Mouse (Mus musculus) urinary bladder, postnatal 36 days (tissue): ENCODE measurements around the gene Creb3l1.

Experiments used
- DNase-seq, 2 experiments: peaks; one replicate each; pipeline ENCODE4 v3.0.0; 2022; ENCODE audit warnings: low spot score in 2 of 2, mixed read lengths in 1 of 2

The Creb3l1 gene

DNA sequence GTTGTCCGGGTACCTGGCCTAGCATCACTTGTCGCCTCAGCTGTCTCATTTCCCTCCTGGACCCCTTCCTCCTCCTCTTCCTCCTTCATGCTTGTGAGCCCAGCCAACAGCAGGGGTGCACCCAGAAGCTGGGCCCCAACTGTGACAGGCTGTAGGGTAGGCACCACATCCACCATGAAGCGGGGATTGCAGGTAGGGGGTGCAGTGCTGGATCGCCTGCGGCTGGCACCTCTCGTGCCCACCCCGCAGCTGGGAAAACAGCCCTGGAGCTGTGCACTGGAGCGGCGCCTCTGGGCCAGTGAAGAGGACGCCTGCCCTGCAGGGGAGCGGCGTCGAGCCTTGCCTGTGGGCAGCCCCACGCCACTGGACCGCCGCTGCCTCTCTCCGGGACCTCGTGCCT, 78.8 kb downstream of the Creb3l1 start, which contains the start of gene Gm9821:
TSS of gene Gm9821 (plus strand) at position 221 of the 400 bp plus-strand sequence.
- DNase-seq = no peak

GRCm38 (mm10) chr2:91944170-91944950, 79.9 kb downstream of the Creb3l1 start:
- DNase-seq = peak in 1 of 2 experiments; percentile 73

- no peak for DNase-seq
Observed at GRCm38 (mm10) chr2:91942356-91942755, 81.9 kb downstream of the Creb3l1 start.

GRCm38 (mm10) chr2:91939303-91939935, 84.9 kb downstream of the Creb3l1 start:
- no peak for DNase-seq

DNA sequence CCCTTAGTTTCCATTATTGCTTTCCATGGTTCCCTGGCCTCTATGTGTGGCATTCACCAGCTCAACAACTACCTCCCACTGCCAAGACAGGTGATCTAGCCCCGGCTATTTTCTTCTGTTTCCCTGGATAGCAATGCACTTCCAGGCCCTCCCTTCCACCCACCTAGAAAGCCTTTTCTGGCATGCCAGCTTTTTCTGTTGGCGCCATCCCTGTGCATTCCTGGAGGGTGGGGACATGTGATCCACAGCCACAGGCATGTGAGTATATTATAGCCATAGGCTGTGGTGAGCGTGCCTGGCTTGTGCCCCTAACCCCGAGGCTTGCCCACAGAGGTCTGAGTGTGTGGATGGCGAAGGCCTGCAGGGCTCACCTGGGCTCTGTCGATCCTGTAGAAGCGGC, 88.1 kb downstream of the Creb3l1 start:
- no peak for DNase-seq

DNA sequence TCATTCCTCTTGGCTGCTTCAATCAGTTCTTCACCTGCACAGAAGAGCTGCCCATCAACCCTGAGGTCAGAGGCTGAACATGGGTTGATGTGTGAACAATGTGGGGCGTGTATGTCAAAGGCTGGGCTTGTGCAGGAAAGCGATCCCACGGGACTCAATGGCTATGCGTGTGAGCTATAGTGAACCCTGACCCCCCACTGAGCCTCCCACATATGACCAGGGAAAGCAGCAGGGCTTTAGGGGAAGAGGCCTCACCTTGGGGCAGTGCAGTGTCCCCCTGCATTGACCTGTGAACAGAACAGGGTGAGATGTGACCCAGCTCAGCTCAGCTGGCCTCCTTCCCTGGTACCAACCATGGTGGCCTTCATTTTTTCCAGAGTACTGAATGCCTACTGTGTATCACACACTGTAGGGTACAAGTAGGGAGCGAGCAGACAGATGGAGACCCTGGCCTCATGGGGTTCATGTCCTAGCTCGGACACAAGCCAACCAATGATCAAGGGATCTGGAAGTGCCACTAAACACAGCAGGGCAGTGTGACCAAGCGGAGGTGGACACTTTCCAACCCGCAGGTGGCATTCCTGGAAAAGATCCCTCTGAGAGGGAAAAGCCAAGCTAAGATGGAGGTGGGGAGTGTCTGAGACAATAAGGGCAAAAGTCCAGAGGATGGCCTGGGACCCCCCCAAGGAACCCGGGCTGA, 89.3 kb downstream of the Creb3l1 start:
- no peak for DNase-seq

GRCm38 (mm10) chr2:91934016-91934415, 90.3 kb downstream of the Creb3l1 start:
- no peak for DNase-seq

- no peak for DNase-seq
Observed at GRCm38 (mm10) chr2:91933471-91933870, 90.8 kb downstream of the Creb3l1 start.

GRCm38 (mm10) chr2:91932737-91933350, 91.5 kb downstream of the Creb3l1 start:
- no peak for DNase-seq
